Mouse (Mus musculus) embryonic facial prominence, embryonic 10.5 days (tissue): ENCODE results near the gene Gns. TPM values are rescaled to one million over a fixed set of nuclear protein-coding genes. Genes with fewer than 3 reads are reported as not detected.
"Not testable (repeated sequence)": the region's sequence is repeated elsewhere in the genome, so short reads cannot be mapped to it uniquely, and the experiment has no call there.

Source experiments
- DNase-seq: peaks from one replicate; pipeline ENCODE4 v3.0.0-alpha.2; 2017; ENCODE audit warnings: low spot score
- H3K27ac ChIP-seq: fragments of 300-500 bp; sonication (generic); replicated peaks from 2 replicates; pipeline ENCODE4 v1.5.1; 2016; ENCODE audit warnings: mild to moderate bottlenecking
- H3K27me3 ChIP-seq: fragments of 300-500 bp; sonication (generic); replicated peaks from 2 replicates; pipeline ENCODE4 v1.6.1; 2016; ENCODE audit warnings: low read depth, mild to moderate bottlenecking; ENCODE audit not compliant: poor library complexity, severe bottlenecking
- H3K36me3 ChIP-seq: fragments of 300-500 bp; sonication (generic); replicated peaks from 2 replicates; pipeline ENCODE4 v1.6.1; 2016; ENCODE audit warnings: mild to moderate bottlenecking, moderate library complexity
- H3K4me1 ChIP-seq: fragments of 300-500 bp; sonication (generic); 2 replicates; pipeline ENCODE4 v1.6.1; 2016
- H3K4me3 ChIP-seq: fragments of 300-500 bp; sonication (generic); 2 replicates; pipeline ENCODE4 v1.5.1; 2016; ENCODE audit warnings: mild to moderate bottlenecking, moderate library complexity
- H3K9me3 ChIP-seq: fragments of 300-500 bp; sonication (generic); 2 replicates; pipeline ENCODE4 v1.6.1; 2016; ENCODE audit warnings: mild to moderate bottlenecking
- WGBS: fragments of 180-500 bp; shearing (Covaris S2); methylation state at CpG from one replicate; pipeline ENCODE4 v1.1.7; 2016; 5-methylcytosine and 5-hydroxymethylcytosine counted together
- polyA plus RNA-seq: library from polyadenylated mRNA; unstranded; fragments of >200 nt; fragmentation: Nextera tagmentation; extraction: Ambion mirVana; gene quantifications from 2 replicates; pipeline ENCODE4 v1.2.1, GENCODE M21; 2016

Gns gene
- 40.0 and 41.4 TPM in 2 replicates for polyA plus RNA-seq

- DNase-seq, result peak; percentile 99
- Histone ChIP-seq H3K27me3 (no peaks in the 10 kb centered on the region), H3K9me3 (no peaks in the 10 kb centered on the region), H3K27ac (peak within 1 kb of the TSS; percentile 86), H3K4me1 (peaks cover 30% of the 10 kb centered on the region), H3K4me3 (peak within 1 kb of the TSS; percentile 78), H3K36me3 (peaks cover 24% of the 10 kb centered on the region)
- under 1% methylated on average over 72 of the region's 72 CpGs for WGBS
Measured at GRCm38 (mm10) chr10:121364801-121365564, at the start of gene Gns. Gene Gns, plus strand, starts transcription at chr10:121365090.

DNA sequence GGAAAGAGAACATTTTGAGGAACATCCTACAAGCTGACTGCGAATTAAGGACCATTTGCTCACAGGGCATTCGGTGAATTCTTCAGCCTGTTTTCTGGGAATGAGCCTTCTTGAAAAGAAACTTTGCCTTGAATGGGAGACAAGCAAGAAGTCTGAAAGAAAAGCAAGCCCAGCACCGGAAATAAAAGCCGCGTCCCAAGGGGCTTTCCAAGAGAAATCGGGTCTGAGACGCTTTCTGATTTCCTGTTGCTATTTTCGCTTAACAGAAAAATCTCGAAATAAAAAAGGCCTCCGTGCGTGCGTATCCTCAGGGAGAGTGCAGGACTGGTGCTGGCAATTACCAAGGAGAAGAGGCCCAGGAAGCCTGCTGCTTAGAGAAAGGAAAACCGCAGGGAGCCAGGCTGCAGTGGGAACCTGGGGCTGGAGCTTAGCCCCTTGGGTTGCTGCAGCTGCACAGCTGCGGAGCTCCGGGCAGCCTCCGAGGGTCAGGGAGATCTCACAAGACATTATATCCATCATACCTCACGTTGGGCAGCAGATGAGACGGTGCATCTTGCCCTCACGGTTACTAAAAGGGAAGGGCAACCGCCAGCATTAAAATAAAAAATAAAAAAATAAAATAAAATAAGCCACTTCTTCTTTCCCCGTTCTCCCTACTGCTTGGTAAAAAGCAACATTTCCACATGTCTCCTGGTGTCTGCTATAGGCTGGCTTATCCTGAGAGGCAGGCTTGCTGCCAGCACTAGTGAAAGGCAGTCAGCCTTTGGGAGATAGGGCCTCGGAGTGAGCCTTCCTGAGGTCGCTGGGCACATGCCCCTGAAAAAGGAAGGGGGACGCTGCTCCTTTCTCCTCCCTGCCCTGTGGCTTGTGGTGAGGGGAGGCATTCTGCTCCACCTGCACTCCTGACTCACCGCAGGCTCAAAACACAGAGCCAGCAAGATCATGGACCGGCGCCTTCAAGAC, 49.3 kb upstream of the Gns start:
- WGBS, result 21% methylated on average over 27 of the region's 27 CpGs
- peaks cover 22% of the 10 kb centered on the region for H3K4me1 ChIP-seq
- H3K27me3 ChIP-seq, result peaks cover 59% of the 10 kb centered on the region
- peak overlapping the region; percentile 35 for H3K4me3 ChIP-seq
- no peaks in the 10 kb centered on the region for H3K36me3 ChIP-seq
- peaks cover 6% of the 10 kb centered on the region for H3K9me3 ChIP-seq
- no peak for DNase-seq
- H3K27ac ChIP-seq, result 0 out of 2 replicates have a peak overlapping the region, but pooled peaks have one; percentile 21

- Histone ChIP-seq H3K36me3 (no peaks in the 10 kb centered on the region), H3K9me3 (peaks cover 6% of the 10 kb centered on the region), H3K27ac (no peak overlapping the region), H3K4me1 (peaks cover 15% of the 10 kb centered on the region), H3K27me3 (peaks cover 51% of the 10 kb centered on the region), H3K4me3 (no peak overlapping the region)
- DNase-seq, result no peak
- WGBS, result 86% methylated on average over 10 of the region's 10 CpGs
Measured at GRCm38 (mm10) chr10:121316361-121316760, 48.5 kb upstream of the Gns start.

DNA sequence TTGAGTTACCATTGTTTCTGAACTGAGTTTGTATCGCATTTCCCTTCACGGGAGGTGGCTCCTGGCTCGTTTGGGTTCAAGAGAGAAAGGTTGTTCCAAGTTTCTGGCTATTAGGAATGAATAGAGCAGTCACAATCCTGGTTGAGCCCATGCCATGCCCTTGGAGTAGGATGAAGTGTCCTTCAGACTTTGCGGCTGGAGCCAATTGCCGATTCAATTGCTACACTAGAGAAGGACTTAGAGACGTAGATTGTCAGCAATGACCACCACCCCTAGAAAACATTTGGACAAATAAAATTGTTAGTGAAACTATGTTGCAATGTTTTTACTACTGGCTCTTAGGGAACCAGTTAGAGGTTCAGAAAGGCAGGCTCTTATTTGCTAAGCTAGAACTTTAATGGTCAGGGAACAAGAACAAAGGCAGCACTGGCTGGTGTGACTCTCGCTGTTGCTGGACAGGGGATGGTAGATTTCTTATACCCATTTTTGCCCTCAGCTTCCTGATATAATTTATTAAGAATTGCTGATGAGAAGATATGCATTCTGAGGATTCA, 46.4 kb upstream of the Gns start:
- Histone ChIP-seq H3K9me3 (peaks cover 6% of the 10 kb centered on the region), H3K36me3 (no peaks in the 10 kb centered on the region), H3K27me3 (peaks cover 30% of the 10 kb centered on the region), H3K27ac (no peak overlapping the region), H3K4me1 (peaks cover 15% of the 10 kb centered on the region), H3K4me3 (no peak overlapping the region)
- DNase-seq, result no peak
- WGBS, result 79% methylated on average over 7 of the region's 7 CpGs

GRCm38 (mm10) chr10:121323493-121323892, 41.4 kb upstream of the Gns start:
- WGBS, result 89% methylated on average over 7 of the region's 7 CpGs
- no peaks in the 10 kb centered on the region for H3K27me3 ChIP-seq
- no peak for DNase-seq
- no peak overlapping the region for H3K4me3 ChIP-seq
- H3K36me3 ChIP-seq, result no peaks in the 10 kb centered on the region
- no peak overlapping the region for H3K27ac ChIP-seq
- peaks cover 4% of the 10 kb centered on the region; the same call in 1 of the 2 replicates for H3K9me3 ChIP-seq
- no peaks in the 10 kb centered on the region for H3K4me1 ChIP-seq

- H3K27ac ChIP-seq, result no peak overlapping the region
- no peak for DNase-seq
- 0 out of 2 replicates have a peak, but pooled peaks cover 6% of the 10 kb centered on the region for H3K27me3 ChIP-seq
- H3K4me3 ChIP-seq, result no peak overlapping the region
- no peaks in the 10 kb centered on the region for H3K4me1 ChIP-seq
- H3K9me3 ChIP-seq, result peaks cover 4% of the 10 kb centered on the region; the same call in 1 of the 2 replicates
- no peaks in the 10 kb centered on the region for H3K36me3 ChIP-seq
Measured at GRCm38 (mm10) chr10:121326167-121326566, 38.7 kb upstream of the Gns start.

- peaks cover 4% of the 10 kb centered on the region; the same call in 1 of the 2 replicates for H3K9me3 ChIP-seq
- WGBS, result 68% methylated on average over 4 of the region's 4 CpGs
Measured at GRCm38 (mm10) chr10:121329586-121329985, 35.3 kb upstream of the Gns start.

GRCm38 (mm10) chr10:121330940-121331339, 34.0 kb upstream of the Gns start:
- Histone ChIP-seq H3K36me3 (no peaks in the 10 kb centered on the region), H3K9me3 (peaks cover 4% of the 10 kb centered on the region; the same call in 1 of the 2 replicates), H3K4me1 (no peaks in the 10 kb centered on the region), H3K27me3 (0 out of 2 replicates have a peak, but pooled peaks cover 6% of the 10 kb centered on the region), H3K4me3 (no peak overlapping the region), H3K27ac (no peak overlapping the region)
- DNase-seq, result peak; percentile 76
- WGBS, result 13% methylated on average over 7 of the region's 7 CpGs

More at GRCm38 (mm10) chr10:121329586-121329985, 35.3 kb upstream of the Gns start:
- Histone ChIP-seq H3K27me3 (0 out of 2 replicates have a peak, but pooled peaks cover 6% of the 10 kb centered on the region), H3K27ac (no peak overlapping the region), H3K4me3 (no peak overlapping the region), H3K4me1 (no peaks in the 10 kb centered on the region), H3K36me3 (no peaks in the 10 kb centered on the region)
- no peak for DNase-seq

GRCm38 (mm10) chr10:121334576-121334975, 30.3 kb upstream of the Gns start:
- Histone ChIP-seq H3K9me3 (peaks cover 5% of the 10 kb centered on the region; the same call in 1 of the 2 replicates), H3K36me3 (no peaks in the 10 kb centered on the region), H3K27ac (no peak overlapping the region), H3K27me3 (0 out of 2 replicates have a peak, but pooled peaks cover 6% of the 10 kb centered on the region), H3K4me1 (no peaks in the 10 kb centered on the region), H3K4me3 (no peak overlapping the region)
- 80% methylated on average over 3 of the region's 3 CpGs for WGBS
- peak; percentile 58 for DNase-seq

- H3K36me3 ChIP-seq, H3K27ac ChIP-seq, H3K4me3 ChIP-seq, H3K4me1 ChIP-seq, H3K27me3 ChIP-seq, H3K9me3 ChIP-seq, DNase-seq: not testable (repeated sequence)
- 76% methylated on average over 14 of the region's 14 CpGs for WGBS
Measured at GRCm38 (mm10) chr10:121336536-121336935, 28.4 kb upstream of the Gns start.

- Histone ChIP-seq H3K4me1 (peaks cover 10% of the 10 kb centered on the region), H3K4me3 (no peak overlapping the region), H3K36me3 (no peaks in the 10 kb centered on the region), H3K27me3 (no peaks in the 10 kb centered on the region), H3K9me3 (peaks cover 5% of the 10 kb centered on the region; the same call in 1 of the 2 replicates), H3K27ac (no peak overlapping the region)
- peak; percentile 37 for DNase-seq
- WGBS, result 63% methylated on average over 11 of the region's 11 CpGs
Measured at GRCm38 (mm10) chr10:121340754-121341593, 23.9 kb upstream of the Gns start.
